Mouse (Mus musculus): ENCODE results near the gene Cyb5b.

Cyb5b gene

GRCm38 (mm10) chr8:107227011-107227626 is 76.7 kb downstream of the Cyb5b start:
- DNase-seq (ENCODE audit: low read depth, low spot score) = no peak

GRCm38 (mm10) chr8:107233251-107233650 is 82.8 kb downstream of the Cyb5b start:
- no peak for DNase-seq (ENCODE audit: low read depth, low spot score)

- DNase-seq (ENCODE audit: low read depth, low spot score) = no peak
Measured at GRCm38 (mm10) chr8:107233718-107234117, 83.3 kb downstream of the Cyb5b start.
